Comparison of ENCODE assay signal across 13 mouse cellular contexts in the genomic region with DNA sequence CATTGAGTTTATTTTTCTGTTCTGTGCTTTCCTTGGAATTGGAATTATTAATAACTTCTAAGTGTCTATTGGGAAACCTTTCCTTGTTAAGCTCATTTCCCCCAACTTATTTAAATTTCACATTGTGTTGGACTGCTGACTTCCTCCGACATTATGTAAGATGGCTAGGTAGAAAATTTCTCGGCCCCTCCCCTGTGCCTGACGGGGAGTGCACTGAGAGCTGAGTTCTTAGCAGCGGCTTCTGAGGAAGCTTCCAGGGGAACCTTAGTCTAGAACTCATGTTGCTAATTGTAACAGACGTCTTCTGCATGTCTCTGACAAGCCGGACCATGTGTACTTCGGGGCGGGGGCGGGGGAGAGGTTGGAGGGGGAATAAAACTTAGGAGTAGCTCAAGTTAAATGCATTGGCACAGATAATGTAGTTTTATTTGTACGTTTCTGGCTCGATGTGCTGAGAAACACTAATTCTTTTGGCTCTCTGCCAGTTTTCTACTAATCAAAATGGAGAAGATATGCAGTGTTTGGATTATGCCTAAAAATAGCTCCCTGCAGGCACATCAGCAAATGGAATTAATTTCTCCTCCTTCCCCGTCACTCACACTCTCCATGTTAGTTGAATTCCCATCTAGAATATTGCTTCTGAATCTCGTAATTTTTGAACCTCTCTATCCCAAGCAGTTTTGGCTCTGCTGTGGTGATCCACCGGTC. TPM values are rescaled to one million over a fixed set of nuclear protein-coding genes. Genes with fewer than 3 reads are reported as not detected.
A peak's percentile ranks its signal among the peaks of the same experiment; 100 is the strongest.
DNase-seq lines count a peak whose midpoint lies in the region; ATAC-seq and TF ChIP-seq lines count a peak whose summit lies in the region.
"Had no signal": no experiment of that assay in that cellular context is flagged by ENCODE, and none has a peak within 500 bp of the region (broad histone marks: within the 10 kb centered on the region; RNA-seq: fewer than 3 reads in every experiment).

No protein-coding gene starts in this region.

- TF ChIP-seq EP300 in stomach, postnatal 0 days (optimal IDR thresholded peaks at IDR 0.05), result no peak

- H3K27me3 ChIP-seq in embryonic facial prominence, embryonic 13.5 days, result peaks cover 50% of the 10 kb centered on the region
- H3K27me3 ChIP-seq in embryonic facial prominence, embryonic 10.5 days (replicated peaks; ENCODE audit: low read depth, poor library complexity, severe bottlenecking), result peaks cover 63% of the 10 kb centered on the region
- peaks cover 7% of the 10 kb centered on the region for H3K27me3 ChIP-seq in hindbrain, postnatal 0 days (ENCODE audit: insufficient read depth, low read length)
- peaks cover 53% of the 10 kb centered on the region for H3K27me3 ChIP-seq in hindbrain, embryonic 12.5 days
- peaks cover 19% of the 10 kb centered on the region for H3K27me3 ChIP-seq in midbrain, embryonic 16.5 days (ENCODE audit: control insufficient read depth, insufficient read depth, low read depth, low read length)
- peaks cover 59% of the 10 kb centered on the region for H3K27me3 ChIP-seq in midbrain, embryonic 13.5 days
- 0 out of 2 replicates have a peak, but pooled peaks cover 2% of the 10 kb centered on the region for H3K27me3 ChIP-seq in stomach, postnatal 0 days (ENCODE audit: control insufficient read depth, insufficient read depth, low read length)

- no peak for TF ChIP-seq CTCF in hindbrain, postnatal 0 days (IDR thresholded peaks at IDR 0.05; ENCODE audit: low read depth)
- TF ChIP-seq CTCF in stomach, postnatal 0 days (IDR thresholded peaks at IDR 0.05; ENCODE audit: low read depth), result no peak

- H3K36me3 ChIP-seq in embryonic facial prominence, embryonic 13.5 days, result no peaks in the 10 kb centered on the region
- H3K36me3 ChIP-seq in embryonic facial prominence, embryonic 10.5 days (replicated peaks), result no peaks in the 10 kb centered on the region
- no peaks in the 10 kb centered on the region for H3K36me3 ChIP-seq in hindbrain, postnatal 0 days (ENCODE audit: insufficient read depth, low read length)
- H3K36me3 ChIP-seq in hindbrain, embryonic 12.5 days, result no peaks in the 10 kb centered on the region
- no peaks in the 10 kb centered on the region for H3K36me3 ChIP-seq in midbrain, embryonic 16.5 days (ENCODE audit: control insufficient read depth, insufficient read depth, low read length)
- H3K36me3 ChIP-seq in midbrain, embryonic 13.5 days, result no peaks in the 10 kb centered on the region
- no peaks in the 10 kb centered on the region for H3K36me3 ChIP-seq in stomach, postnatal 0 days (ENCODE audit: control insufficient read depth, insufficient read depth, low read length)

- no peaks in the 10 kb centered on the region for H3K9me3 ChIP-seq in embryonic facial prominence, embryonic 13.5 days
- no peaks in the 10 kb centered on the region for H3K9me3 ChIP-seq in embryonic facial prominence, embryonic 10.5 days
- no peaks in the 10 kb centered on the region for H3K9me3 ChIP-seq in hindbrain, postnatal 0 days (ENCODE audit: low read length)
- no peaks in the 10 kb centered on the region for H3K9me3 ChIP-seq in hindbrain, embryonic 12.5 days (replicated peaks)
- no peaks in the 10 kb centered on the region for H3K9me3 ChIP-seq in midbrain, embryonic 16.5 days (replicated peaks; ENCODE audit: control insufficient read depth, low read length, poor library complexity, severe bottlenecking)
- no peaks in the 10 kb centered on the region for H3K9me3 ChIP-seq in midbrain, embryonic 13.5 days
- H3K9me3 ChIP-seq in stomach, postnatal 0 days (ENCODE audit: control insufficient read depth, low read length), result no peaks in the 10 kb centered on the region

- peaks cover 32% of the 10 kb centered on the region for H3K4me1 ChIP-seq in embryonic facial prominence, embryonic 13.5 days
- peaks cover 36% of the 10 kb centered on the region for H3K4me1 ChIP-seq in embryonic facial prominence, embryonic 10.5 days
- H3K4me1 ChIP-seq in hindbrain, postnatal 0 days (ENCODE audit: insufficient read depth, low read length), result peaks cover 4% of the 10 kb centered on the region
- H3K4me1 ChIP-seq in hindbrain, embryonic 12.5 days, result peaks cover 24% of the 10 kb centered on the region
- peaks cover 26% of the 10 kb centered on the region for H3K4me1 ChIP-seq in midbrain, embryonic 16.5 days (ENCODE audit: control insufficient read depth, insufficient read depth, low read length)
- H3K4me1 ChIP-seq in midbrain, embryonic 13.5 days (replicated peaks), result peaks cover 25% of the 10 kb centered on the region
- H3K4me1 ChIP-seq in stomach, postnatal 0 days (replicated peaks; ENCODE audit: control insufficient read depth, insufficient read depth), result peaks cover 8% of the 10 kb centered on the region

- 43% methylated on average over 14 of the region's 14 CpGs for WGBS in embryonic facial prominence, embryonic 13.5 days
- WGBS in embryonic facial prominence, embryonic 10.5 days, result 78% methylated on average over 14 of the region's 14 CpGs
- WGBS in hindbrain, postnatal 0 days, result 45% methylated on average over 14 of the region's 14 CpGs
- 74% methylated on average over 14 of the region's 14 CpGs for WGBS in hindbrain, embryonic 12.5 days
- 54% methylated on average over 14 of the region's 14 CpGs for WGBS in midbrain, embryonic 16.5 days
- WGBS in midbrain, embryonic 13.5 days, result 68% methylated on average over 14 of the region's 14 CpGs
- 31% methylated on average over 14 of the region's 14 CpGs for WGBS in stomach, postnatal 0 days

- no peak for DNase-seq in embryonic facial prominence, embryonic 10.5 days (ENCODE audit: low spot score)
- peak; percentile 75 for DNase-seq in hindbrain, postnatal 0 days (ENCODE audit: low spot score)
- no peak for DNase-seq in stomach, postnatal 0 days (ENCODE audit: low spot score)
- DNase-seq in liver, result no peak
- DNase-seq: kidney, adult 9 months; thymus, adult 18-20 months had no signal

- H3K4me3 ChIP-seq in embryonic facial prominence, embryonic 13.5 days, result no peak overlapping the region
- no peak overlapping the region for H3K4me3 ChIP-seq in embryonic facial prominence, embryonic 10.5 days
- no peak overlapping the region for H3K4me3 ChIP-seq in hindbrain, postnatal 0 days (ENCODE audit: low read length)
- H3K4me3 ChIP-seq in hindbrain, embryonic 12.5 days, result no peak overlapping the region
- no peak overlapping the region for H3K4me3 ChIP-seq in midbrain, embryonic 16.5 days (ENCODE audit: low read depth, low read length)
- no peak overlapping the region for H3K4me3 ChIP-seq in midbrain, embryonic 13.5 days (replicated peaks)
- no peak overlapping the region for H3K4me3 ChIP-seq in stomach, postnatal 0 days (ENCODE audit: low read depth, low read length)

- no peak for ATAC-seq in embryonic facial prominence, embryonic 13.5 days (ENCODE audit: insufficient number of reproducible peaks, insufficient read depth, low FRiP score, low TSS enrichment, low read depth)
- ATAC-seq in hindbrain, postnatal 0 days, result no peak; the same call in 1 of the 2 replicates
- ATAC-seq in hindbrain, embryonic 12.5 days (ENCODE audit: low FRiP score), result no peak
- ATAC-seq in midbrain, embryonic 16.5 days, result 0 out of 2 replicates have a peak, but pooled peaks have one; percentile 20
- ATAC-seq in midbrain, embryonic 13.5 days, result no peak
- no peak; the same call in 1 of the 2 replicates for ATAC-seq in stomach, postnatal 0 days (ENCODE audit: low FRiP score, low TSS enrichment)
- ATAC-seq: activated CD4-positive, CD25-positive, alpha-beta regulatory T cell, adult 4 months had no signal

- no peak overlapping the region for H3K27ac ChIP-seq in embryonic facial prominence, embryonic 13.5 days
- no peak overlapping the region for H3K27ac ChIP-seq in embryonic facial prominence, embryonic 10.5 days (replicated peaks)
- no peak overlapping the region for H3K27ac ChIP-seq in hindbrain, postnatal 0 days
- no peak overlapping the region for H3K27ac ChIP-seq in hindbrain, embryonic 12.5 days
- H3K27ac ChIP-seq in midbrain, embryonic 16.5 days (ENCODE audit: low read length), result no peak overlapping the region
- H3K27ac ChIP-seq in midbrain, embryonic 13.5 days, result no peak overlapping the region
- no peak overlapping the region for H3K27ac ChIP-seq in stomach, postnatal 0 days (replicated peaks)
- H3K27ac ChIP-seq: liver, embryonic 14.5 days had no signal

- H3K4me2 ChIP-seq in embryonic facial prominence, embryonic 13.5 days, result peak overlapping the region; percentile 18
- H3K4me2 ChIP-seq in hindbrain, postnatal 0 days (ENCODE audit: low read depth, low read length), result peak overlapping the region; percentile 38
- no peak overlapping the region for H3K4me2 ChIP-seq in hindbrain, embryonic 12.5 days (replicated peaks)
- 0 out of 2 replicates have a peak overlapping the region, but pooled peaks have one; percentile 14 for H3K4me2 ChIP-seq in midbrain, embryonic 16.5 days (ENCODE audit: low read length)
- H3K4me2 ChIP-seq in midbrain, embryonic 13.5 days (replicated peaks), result no peak overlapping the region
- H3K4me2 ChIP-seq in stomach, postnatal 0 days (replicated peaks; ENCODE audit: low read depth), result 0 out of 2 replicates have a peak overlapping the region, but pooled peaks have one; percentile 23

- H3K9ac ChIP-seq in embryonic facial prominence, embryonic 13.5 days, result no peak overlapping the region
- H3K9ac ChIP-seq in hindbrain, postnatal 0 days (replicated peaks; ENCODE audit: low read length), result no peak overlapping the region
- H3K9ac ChIP-seq in hindbrain, embryonic 12.5 days, result no peak overlapping the region
- H3K9ac ChIP-seq in midbrain, embryonic 16.5 days (ENCODE audit: low read depth, low read length), result no peak overlapping the region
- H3K9ac ChIP-seq in midbrain, embryonic 13.5 days (replicated peaks), result no peak overlapping the region
- no peak overlapping the region for H3K9ac ChIP-seq in stomach, postnatal 0 days (ENCODE audit: low read length)
- H3K9ac ChIP-seq: liver, embryonic 14.5 days had no signal

RNA-seq across cellular contexts. Expression of a gene that starts 5.3 kb away (rescaled TPM):
- 1.7 and 1.8 TPM in 2 replicates for polyA plus RNA-seq in embryonic facial prominence, embryonic 13.5 days (2015; fragmentation: Nextera tagmentation; extraction: Ambion mirVana)
- 0.24 and 0.26 TPM in 2 replicates for polyA plus RNA-seq in embryonic facial prominence, embryonic 10.5 days (2016; fragmentation: Nextera tagmentation; extraction: Ambion mirVana)
- 3.2 and 7.0 TPM in 2 replicates for total RNA-seq in hindbrain, postnatal 0 days (2014; rRNA removed)
- 1.7 and 2.1 TPM in 2 replicates for polyA plus RNA-seq in hindbrain, postnatal 0 days (2015; fragmentation: Nextera tagmentation; extraction: Ambion mirVana)
- polyA plus RNA-seq in hindbrain, embryonic 12.5 days (2016; fragmentation: Nextera tagmentation; extraction: Ambion mirVana), result 0.21 and 0.35 TPM in 2 replicates
- 1.0 and 1.3 TPM in 2 replicates for polyA plus RNA-seq in midbrain, embryonic 16.5 days (2015; fragmentation: Nextera tagmentation; extraction: Ambion mirVana)
- 0.32 and 0.59 TPM in 2 replicates for polyA plus RNA-seq in midbrain, embryonic 13.5 days (2015; fragmentation: Nextera tagmentation; extraction: Ambion mirVana)
- polyA plus RNA-seq in stomach, postnatal 0 days (2015; fragmentation: Nextera tagmentation; extraction: Ambion mirVana), result 0.45 and 0.59 TPM in 2 replicates
- total RNA-seq: common myeloid progenitor, adult 5-6 weeks had no signal
- polyA plus RNA-seq: activated CD4-positive, CD25-positive, alpha-beta regulatory T cell, adult 4 months had no signal

Comparison
In these comparisons a context has a peak if more than half of its experiments do, and no peak if none do; other contexts are left out.
1. H3K4me2 ChIP-seq: peak in embryonic facial prominence, embryonic 13.5 days (single experiment), hindbrain, postnatal 0 days (single experiment), midbrain, embryonic 16.5 days (single experiment) and stomach, postnatal 0 days (single experiment); none in hindbrain, embryonic 12.5 days (single experiment) and midbrain, embryonic 13.5 days (single experiment).